ENCODE assay signal across 32 mouse cellular contexts in the genomic region with DNA sequence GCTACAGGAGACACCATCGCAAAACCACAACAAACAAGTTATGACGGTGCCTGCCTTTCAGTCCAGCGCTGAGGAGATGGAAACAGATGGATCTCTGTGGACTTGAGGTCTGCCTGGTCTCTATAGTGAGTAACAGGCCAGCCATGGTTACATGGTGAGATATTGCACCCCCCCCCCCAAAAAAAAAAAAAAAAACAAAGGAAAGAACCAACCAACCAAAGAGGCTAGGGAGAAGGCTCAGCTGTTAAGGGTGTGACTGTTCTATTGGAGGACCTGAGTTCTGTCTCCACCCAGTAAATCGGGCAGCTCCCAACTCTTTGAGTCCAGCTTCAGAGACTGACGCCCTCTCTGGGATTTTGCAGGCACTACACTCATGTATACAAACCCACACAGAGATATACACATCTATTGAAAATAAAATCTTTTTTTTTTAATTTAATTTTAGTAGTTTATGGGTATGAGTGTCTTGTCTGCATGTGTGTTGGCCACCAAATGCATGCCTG. TPM values are rescaled to one million over a fixed set of nuclear protein-coding genes. Genes with fewer than 3 reads are reported as not detected.
DNase-seq lines count a peak whose midpoint lies in the region; ATAC-seq and TF ChIP-seq lines count a peak whose summit lies in the region.
"Had no signal": no experiment of that assay in that cellular context is flagged by ENCODE, and none has a peak within 500 bp of the region (broad histone marks: within the 10 kb centered on the region; RNA-seq: fewer than 3 reads in every experiment).

No protein-coding gene starts in this region.

- peak; percentile 27 for DNase-seq in CD4-positive helper T cell, adult 2 months (ENCODE audit: low read depth, low spot score)
- peak; percentile 67 for DNase-seq in R1 (ENCODE audit: low read depth, low spot score)
- DNase-seq in layer of hippocampus, adult 11-12 months (ENCODE audit: low spot score): no peak
- DNase-seq: adrenal gland, adult 2 months; adrenal gland, postnatal 14 days; cerebellum, adult 11 months; cerebellum, adult 2 months; cerebellum, postnatal 10 days; cerebellum, postnatal 36 days; embryo, embryonic 11 days; gastrocnemius, postnatal 25 days; heart, adult 18-20 months; heart, postnatal 10 days; heart, postnatal 36 days; kidney, adult 18-20 months had no signal

- no peak overlapping the region for H3K4me2 ChIP-seq in forebrain, embryonic 15.5 days (replicated peaks)
- no peak overlapping the region for H3K4me2 ChIP-seq in neural tube, embryonic 15.5 days
- H3K4me2 ChIP-seq: embryonic facial prominence, embryonic 13.5 days; forebrain, embryonic 12.5 days; heart, embryonic 12.5 days; heart, embryonic 15.5 days; hindbrain, embryonic 13.5 days had no signal

- H3K9me3 ChIP-seq in ES-Bruce4 (replicated peaks; ENCODE audit: control insufficient read depth, insufficient read depth, low read length, poor library complexity, severe bottlenecking): no peaks in the 10 kb centered on the region
- no peaks in the 10 kb centered on the region for H3K9me3 ChIP-seq in forebrain, embryonic 15.5 days
- H3K9me3 ChIP-seq in neural tube, embryonic 15.5 days (replicated peaks): no peaks in the 10 kb centered on the region
- H3K9me3 ChIP-seq: embryonic facial prominence, embryonic 10.5 days; embryonic facial prominence, embryonic 13.5 days; forebrain, embryonic 12.5 days; G1E; heart, embryonic 12.5 days; hindbrain, embryonic 10.5 days; hindbrain, embryonic 13.5 days had no signal

- peaks cover 3% of the 10 kb centered on the region for H3K4me1 ChIP-seq in ES-Bruce4 (ENCODE audit: control insufficient read depth, insufficient read depth, low read length)
- H3K4me1 ChIP-seq in forebrain, embryonic 15.5 days: no peaks in the 10 kb centered on the region
- H3K4me1 ChIP-seq in neural tube, embryonic 15.5 days: no peaks in the 10 kb centered on the region
- H3K4me1 ChIP-seq: embryonic facial prominence, embryonic 10.5 days; embryonic facial prominence, embryonic 13.5 days; forebrain, embryonic 12.5 days; hindbrain, embryonic 10.5 days; hindbrain, embryonic 13.5 days had no signal

- 0 out of 2 replicates have a peak, but pooled peaks have one; percentile 37 for ATAC-seq in megakaryocyte progenitor cell, adult 5-6 weeks (replicated peaks; ENCODE audit: poor library complexity)
- ATAC-seq in forebrain, embryonic 15.5 days (replicated peaks): no peak
- ATAC-seq in neural tube, embryonic 15.5 days (ENCODE audit: low FRiP score): no peak
- ATAC-seq: forebrain, embryonic 16.5 days; hindbrain, postnatal 0 days; inflammation-experienced regulatory T-cells, adult 6 months; intestine, embryonic 16.5 days had no signal

- no peak overlapping the region for H3K4me3 ChIP-seq in ES-Bruce4 (ENCODE audit: low read depth, low read length)
- H3K4me3 ChIP-seq in forebrain, embryonic 15.5 days: no peak overlapping the region
- no peak overlapping the region for H3K4me3 ChIP-seq in neural tube, embryonic 15.5 days (replicated peaks)
- H3K4me3 ChIP-seq: embryonic facial prominence, embryonic 10.5 days; embryonic facial prominence, embryonic 13.5 days; erythroblast, embryonic 14.5 days; forebrain, embryonic 12.5 days; heart, embryonic 12.5 days; heart, embryonic 15.5 days; hindbrain, embryonic 10.5 days; hindbrain, embryonic 13.5 days had no signal

- no peak for TF ChIP-seq POLR2A in ES-Bruce4 (IDR thresholded peaks at IDR 0.05; ENCODE audit: insufficient read depth, low read length)

- TF ChIP-seq EP300 in ES-Bruce4 (IDR thresholded peaks at IDR 0.05; ENCODE audit: insufficient read depth, low read depth, low read length): no peak

- H3K27ac ChIP-seq in ES-Bruce4 (ENCODE audit: insufficient read depth, low read length): 0 out of 2 replicates have a peak overlapping the region, but pooled peaks have one; percentile 26
- no peak overlapping the region for H3K27ac ChIP-seq in forebrain, embryonic 15.5 days (replicated peaks)
- no peak overlapping the region for H3K27ac ChIP-seq in neural tube, embryonic 15.5 days (replicated peaks)
- H3K27ac ChIP-seq: embryonic facial prominence, embryonic 10.5 days; embryonic facial prominence, embryonic 13.5 days; forebrain, embryonic 12.5 days; heart, embryonic 15.5 days; hindbrain, embryonic 10.5 days; hindbrain, embryonic 13.5 days; hindbrain, postnatal 0 days had no signal

- no peak for TF ChIP-seq CTCF in ES-Bruce4 (IDR thresholded peaks at IDR 0.05; ENCODE audit: low read depth, low read length)

- H3K27me3 ChIP-seq in ES-Bruce4 (ENCODE audit: control insufficient read depth, insufficient read depth, low read length, poor library complexity, severe bottlenecking): no peaks in the 10 kb centered on the region
- no peaks in the 10 kb centered on the region for H3K27me3 ChIP-seq in forebrain, embryonic 15.5 days
- H3K27me3 ChIP-seq in neural tube, embryonic 15.5 days (replicated peaks): no peaks in the 10 kb centered on the region
- H3K27me3 ChIP-seq: embryonic facial prominence, embryonic 13.5 days; forebrain, embryonic 12.5 days; heart, embryonic 12.5 days; heart, embryonic 15.5 days; hindbrain, embryonic 13.5 days had no signal

- H3K36me3 ChIP-seq in ES-Bruce4 (ENCODE audit: control insufficient read depth, insufficient read depth, low read length, poor library complexity, severe bottlenecking): no peaks in the 10 kb centered on the region
- H3K36me3 ChIP-seq in forebrain, embryonic 15.5 days: no peaks in the 10 kb centered on the region
- H3K36me3 ChIP-seq in neural tube, embryonic 15.5 days: no peaks in the 10 kb centered on the region
- H3K36me3 ChIP-seq: embryonic facial prominence, embryonic 10.5 days; embryonic facial prominence, embryonic 13.5 days; forebrain, embryonic 12.5 days; hindbrain, embryonic 10.5 days; hindbrain, embryonic 13.5 days had no signal

- WGBS in forebrain, embryonic 15.5 days: 90% methylated on average over 5 of the region's 5 CpGs
- WGBS in neural tube, embryonic 15.5 days: 92% methylated on average over 5 of the region's 5 CpGs

- no peak overlapping the region for H3K9ac ChIP-seq in ES-Bruce4 (ENCODE audit: low read depth, poor library complexity, severe bottlenecking)
- no peak overlapping the region for H3K9ac ChIP-seq in forebrain, embryonic 15.5 days (replicated peaks)
- H3K9ac ChIP-seq in neural tube, embryonic 15.5 days (replicated peaks): no peak overlapping the region
- H3K9ac ChIP-seq: embryonic facial prominence, embryonic 13.5 days; forebrain, embryonic 12.5 days; heart, embryonic 12.5 days; heart, embryonic 15.5 days; hindbrain, embryonic 13.5 days had no signal

RNA-seq across cellular contexts. Expression of gene Dtx3l, which starts 13.7 kb away (rescaled TPM):
- 11.2 and 12.1 TPM in 2 replicates for polyA plus RNA-seq in ES-Bruce4 (2011; ENCODE audit: insufficient read depth, insufficient read length, low read depth, missing spikeins)
- total RNA-seq in megakaryocyte progenitor cell, adult 5-6 weeks (2015): 21.8 and 27.1 TPM in 2 replicates
- 38.2 and 40.0 TPM in 2 replicates for total RNA-seq in megakaryocyte progenitor cell, adult 5-6 weeks (2017)
- polyA plus RNA-seq in forebrain, embryonic 15.5 days (2015; fragmentation: Nextera tagmentation; extraction: Ambion mirVana): 1.7 and 2.2 TPM in 2 replicates
- polyA plus RNA-seq in neural tube, embryonic 15.5 days (2015; fragmentation: Nextera tagmentation; extraction: Ambion mirVana): 1.4 and 6.1 TPM in 2 replicates

RNA-seq across cellular contexts. Expression of gene Parp9, which starts 14.4 kb away (rescaled TPM):
- 22.0 and 22.5 TPM in 2 replicates for polyA plus RNA-seq in ES-Bruce4 (2011; ENCODE audit: insufficient read depth, insufficient read length, low read depth, missing spikeins)
- 15.7 and 18.2 TPM in 2 replicates for total RNA-seq in megakaryocyte progenitor cell, adult 5-6 weeks (2015)
- 21.7 and 27.3 TPM in 2 replicates for total RNA-seq in megakaryocyte progenitor cell, adult 5-6 weeks (2017)
- 2.4 and 2.5 TPM in 2 replicates for polyA plus RNA-seq in forebrain, embryonic 15.5 days (2015; fragmentation: Nextera tagmentation; extraction: Ambion mirVana)
- polyA plus RNA-seq in neural tube, embryonic 15.5 days (2015; fragmentation: Nextera tagmentation; extraction: Ambion mirVana): 2.0 and 7.8 TPM in 2 replicates

RNA-seq across cellular contexts. Expression of gene Kpna1, which starts 25.9 kb away (rescaled TPM):
- 93.0 and 103 TPM in 2 replicates for polyA plus RNA-seq in ES-Bruce4 (2011; ENCODE audit: insufficient read depth, insufficient read length, low read depth, missing spikeins)
- total RNA-seq in megakaryocyte progenitor cell, adult 5-6 weeks (2015): 48.2 and 52.7 TPM in 2 replicates
- total RNA-seq in megakaryocyte progenitor cell, adult 5-6 weeks (2017): 37.0 and 38.5 TPM in 2 replicates
- polyA plus RNA-seq in forebrain, embryonic 15.5 days (2015; fragmentation: Nextera tagmentation; extraction: Ambion mirVana): 75.2 and 76.2 TPM in 2 replicates
- polyA plus RNA-seq in neural tube, embryonic 15.5 days (2015; fragmentation: Nextera tagmentation; extraction: Ambion mirVana): 61.3 and 65.6 TPM in 2 replicates
